Comparison of ENCODE assay signal across 21 mouse cellular contexts in the genomic region with DNA sequence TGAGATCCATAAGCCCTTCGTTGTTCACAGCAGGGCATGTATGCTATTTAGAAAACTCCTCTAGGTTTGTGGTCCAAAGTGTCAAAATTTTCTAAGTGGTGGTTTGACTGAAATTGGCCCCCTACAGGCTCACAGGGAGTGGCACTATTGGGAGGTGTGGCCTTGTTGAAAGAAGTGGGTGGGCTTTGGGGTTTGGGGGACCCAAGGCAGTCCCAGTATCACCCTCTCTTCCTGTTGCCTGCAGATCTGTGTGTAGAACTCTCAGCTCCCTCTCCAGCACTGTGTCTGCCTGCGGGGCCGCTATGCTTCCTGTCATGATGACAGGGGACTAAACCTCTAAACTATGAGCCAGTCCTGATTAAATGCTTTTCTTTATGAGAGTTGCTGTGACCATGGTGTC.
DNase-seq lines count a peak whose midpoint lies in the region; ATAC-seq and TF ChIP-seq lines count a peak whose summit lies in the region.
"Had no signal": no experiment of that assay in that cellular context is flagged by ENCODE, and none has a peak within 500 bp of the region (broad histone marks: within the 10 kb centered on the region; RNA-seq: fewer than 3 reads in every experiment).

No protein-coding gene starts in this region.

- H3K36me3 ChIP-seq in heart, embryonic 10.5 days, result no peaks in the 10 kb centered on the region
- H3K36me3 ChIP-seq: embryonic facial prominence, embryonic 10.5 days; hindbrain, embryonic 13.5 days; liver, embryonic 13.5 days; midbrain, embryonic 12.5 days; stomach, embryonic 15.5 days had no signal

- 64% methylated on average over 3 of the region's 3 CpGs for WGBS in heart, embryonic 10.5 days

- no peaks in the 10 kb centered on the region for H3K9me3 ChIP-seq in heart, embryonic 10.5 days
- H3K9me3 ChIP-seq: embryonic facial prominence, embryonic 10.5 days; hindbrain, embryonic 13.5 days; liver, embryonic 13.5 days; midbrain, embryonic 12.5 days; stomach, embryonic 15.5 days had no signal

- DNase-seq in heart, embryonic 10.5 days (ENCODE audit: low spot score), result no peak
- no peak for DNase-seq in heart, adult 8-10 months (ENCODE audit: low spot score)
- DNase-seq in layer of hippocampus, adult 2 months (ENCODE audit: low spot score in 2 of 2), result no peak
- no peak for DNase-seq in layer of hippocampus, postnatal 10 days (ENCODE audit: low spot score in 2 of 2)
- DNase-seq in thymus, postnatal 36 days, result peak; percentile 63 to 79
- DNase-seq in testis, postnatal 14 days (ENCODE audit: low spot score), result no peak
- DNase-seq in left cerebral cortex, adult 9 months (ENCODE audit: low spot score in 2 of 2), result no peak
- DNase-seq: cerebellum, postnatal 25 days; kidney, adult 11 months; kidney, postnatal 14 days; layer of hippocampus, adult 9-11 months; liver, embryonic 13.5 days; lung, postnatal 14 days had no signal

- peak overlapping the region; percentile 78; the same call in 1 of the 2 replicates for H3K27ac ChIP-seq in heart, embryonic 10.5 days
- H3K27ac ChIP-seq in layer of hippocampus, adult 2 months, result no peak overlapping the region
- H3K27ac ChIP-seq: embryonic facial prominence, embryonic 10.5 days; hindbrain, embryonic 13.5 days; liver, embryonic 13.5 days; midbrain, embryonic 12.5 days; stomach, embryonic 15.5 days had no signal

- H3K27me3 ChIP-seq in heart, embryonic 10.5 days (ENCODE audit: insufficient read depth, poor library complexity, severe bottlenecking), result no peaks in the 10 kb centered on the region
- H3K27me3 ChIP-seq: hindbrain, embryonic 13.5 days; liver, embryonic 13.5 days; midbrain, embryonic 12.5 days; Patski; stomach, embryonic 15.5 days had no signal

- peak; percentile 40 for ATAC-seq in megakaryocyte progenitor cell, adult 5-6 weeks (replicated peaks; ENCODE audit: poor library complexity)
- ATAC-seq: Patski had no signal

- H3K4me3 ChIP-seq in heart, embryonic 10.5 days, result no peak overlapping the region
- H3K4me3 ChIP-seq in layer of hippocampus, adult 2 months, result no peak overlapping the region
- H3K4me3 ChIP-seq: embryonic facial prominence, embryonic 10.5 days; erythroblast, embryonic 14.5 days; hindbrain, embryonic 13.5 days; liver, embryonic 13.5 days; midbrain, embryonic 12.5 days; myocyte; stomach, embryonic 15.5 days had no signal

- TF ChIP-seq CTCF in layer of hippocampus, adult 2 months (conservative IDR thresholded peaks at IDR 0.05), result peak; percentile 32

- H3K4me1 ChIP-seq in heart, embryonic 10.5 days, result peaks cover 60% of the 10 kb centered on the region

Comparison
In these comparisons a context has a peak if more than half of its experiments do, and no peak if none do; other contexts are left out.
1. DNase-seq: peak in thymus, postnatal 36 days (2 of 2); none in heart, embryonic 10.5 days (single experiment), heart, adult 8-10 months (single experiment), layer of hippocampus, adult 2 months (0 of 2), layer of hippocampus, postnatal 10 days (0 of 2), testis, postnatal 14 days (single experiment) and left cerebral cortex, adult 9 months (0 of 2).